1 mouse cellular context compared by ENCODE assay signal in the genomic region with DNA sequence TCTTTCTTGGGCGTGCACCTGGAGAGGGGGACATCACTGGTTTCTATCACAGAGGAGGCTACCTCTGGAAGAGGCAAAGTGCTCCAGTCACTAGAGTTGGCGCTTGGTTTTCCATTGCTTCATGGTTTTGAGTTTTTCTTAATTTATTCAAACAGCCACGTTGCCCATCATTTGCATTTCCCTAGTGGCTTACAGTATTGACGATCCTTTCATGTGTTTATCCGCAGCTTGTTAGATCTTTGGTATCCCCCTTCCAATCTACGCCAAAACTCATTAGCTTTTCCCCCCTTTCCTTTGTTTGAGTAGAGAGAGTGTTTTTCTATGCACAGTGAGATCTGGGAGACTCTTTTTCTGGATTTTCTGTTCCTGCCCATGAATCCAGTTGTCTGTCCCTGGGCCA.
TF ChIP-seq lines count a peak whose summit lies in the region.

No protein-coding gene starts in this region.

TF ChIP-seq in CH12.LX, 34 proteins besides CTCF, POLR2A, EP300 and RAD21:
- no peak for TF ChIP-seq ELF1 (IDR thresholded peaks at IDR 0.05; ENCODE audit: low read depth, low read length)
- TF ChIP-seq HCFC1 (IDR thresholded peaks at IDR 0.05; ENCODE audit: low read depth, low read length) = no peak
- TF ChIP-seq E2F4 (IDR thresholded peaks at IDR 0.05; ENCODE audit: insufficient replicate concordance, low read depth, low read length) = no peak
- no peak for TF ChIP-seq MEF2A (IDR thresholded peaks at IDR 0.05; ENCODE audit: borderline replicate concordance, low read depth, low read length)
- no peak for TF ChIP-seq MAFK (IDR thresholded peaks at IDR 0.05; ENCODE audit: insufficient replicate concordance, low read length)
- no peak for TF ChIP-seq CHD1 (IDR thresholded peaks at IDR 0.05; ENCODE audit: low read depth, low read length)
- peak; percentile 54 for TF ChIP-seq BHLHE40 (IDR thresholded peaks at IDR 0.05; ENCODE audit: low read depth, low read length)
- no peak for TF ChIP-seq UBTF (IDR thresholded peaks at IDR 0.05; ENCODE audit: low read depth, low read length)
- TF ChIP-seq POLR2AphosphoS2 (IDR thresholded peaks at IDR 0.05; ENCODE audit: low read depth, low read length) = no peak
- TF ChIP-seq NRF1 (IDR thresholded peaks at IDR 0.05; ENCODE audit: low read depth, low read length) = no peak
- 0 out of 2 replicates have a peak, but pooled peaks have one; percentile 15 for TF ChIP-seq SIN3A (IDR thresholded peaks at IDR 0.05; ENCODE audit: low read length)
- no peak for TF ChIP-seq USF2 (conservative IDR thresholded peaks at IDR 0.05; ENCODE audit: low read depth, low read length)
- no peak for TF ChIP-seq TBP (conservative IDR thresholded peaks at IDR 0.05; ENCODE audit: low read depth, low read length)
- TF ChIP-seq ZC3H11A (IDR thresholded peaks at IDR 0.05; ENCODE audit: low read depth, low read length) = no peak
- no peak for TF ChIP-seq NELFE (IDR thresholded peaks at IDR 0.05; ENCODE audit: low read depth, low read length)
- TF ChIP-seq MYC (IDR thresholded peaks at IDR 0.05; ENCODE audit: low read depth, low read length) = 0 out of 2 replicates have a peak, but pooled peaks have one; percentile 14
- no peak for TF ChIP-seq SMC3 (IDR thresholded peaks at IDR 0.05; ENCODE audit: low read depth, low read length)
- no peak for TF ChIP-seq MAZ (IDR thresholded peaks at IDR 0.05; ENCODE audit: low read depth, low read length)
- no peak for TF ChIP-seq USF1 (IDR thresholded peaks at IDR 0.05; ENCODE audit: low read depth, low read length)
- no peak for TF ChIP-seq PAX5 (IDR thresholded peaks at IDR 0.05; ENCODE audit: low read length)
- no peak for TF ChIP-seq GABPA (IDR thresholded peaks at IDR 0.05; ENCODE audit: insufficient replicate concordance, low read depth, low read length)
- no peak for TF ChIP-seq ZNF384 (IDR thresholded peaks at IDR 0.05; ENCODE audit: low read depth, low read length)
- TF ChIP-seq IRF4 (IDR thresholded peaks at IDR 0.05; ENCODE audit: low read depth, low read length) = peak; percentile 50
- no peak for TF ChIP-seq MXI1 (IDR thresholded peaks at IDR 0.05; ENCODE audit: low read depth, low read length)
- TF ChIP-seq ZMIZ1 (IDR thresholded peaks at IDR 0.05; ENCODE audit: low read depth, low read length) = no peak
- no peak for TF ChIP-seq TCF12 (IDR thresholded peaks at IDR 0.05; ENCODE audit: low read depth, low read length)
- TF ChIP-seq MAX (IDR thresholded peaks at IDR 0.05; ENCODE audit: low read length) = peak; percentile 67
- TF ChIP-seq CHD2 (IDR thresholded peaks at IDR 0.05; ENCODE audit: low read length) = 0 out of 2 replicates have a peak, but pooled peaks have one; percentile 46
- TF ChIP-seq ETS1 (conservative IDR thresholded peaks at IDR 0.05; ENCODE audit: low read depth, low read length) = peak; percentile 44; the same call in 1 of the 2 replicates
- TF ChIP-seq KAT2A (IDR thresholded peaks at IDR 0.05; ENCODE audit: insufficient replicate concordance, low read length) = no peak
- peak; percentile 50; the same call in 1 of the 2 replicates for TF ChIP-seq JUN (IDR thresholded peaks at IDR 0.05; ENCODE audit: insufficient read depth, low read depth, low read length)
- TF ChIP-seq RCOR1 (conservative IDR thresholded peaks at IDR 0.05; ENCODE audit: low read depth, low read length) = no peak
- no peak for TF ChIP-seq ZKSCAN1 (IDR thresholded peaks at IDR 0.05; ENCODE audit: borderline replicate concordance, low read depth, low read length)
- TF ChIP-seq JUND (conservative IDR thresholded peaks at IDR 0.05; ENCODE audit: low read depth, low read length) = no peak; the same call in 1 of the 2 replicates
TF ChIP-seq in CH12.LX: peak in this region for 8.
